Mouse (Mus musculus): ENCODE measurements around the gene Agap1. TPM values are rescaled to one million over a fixed set of nuclear protein-coding genes. Genes with fewer than 3 reads are reported as not detected.

Agap1 gene
- polyA plus RNA-seq, 1 experiment: 30.0 TPM

DNA sequence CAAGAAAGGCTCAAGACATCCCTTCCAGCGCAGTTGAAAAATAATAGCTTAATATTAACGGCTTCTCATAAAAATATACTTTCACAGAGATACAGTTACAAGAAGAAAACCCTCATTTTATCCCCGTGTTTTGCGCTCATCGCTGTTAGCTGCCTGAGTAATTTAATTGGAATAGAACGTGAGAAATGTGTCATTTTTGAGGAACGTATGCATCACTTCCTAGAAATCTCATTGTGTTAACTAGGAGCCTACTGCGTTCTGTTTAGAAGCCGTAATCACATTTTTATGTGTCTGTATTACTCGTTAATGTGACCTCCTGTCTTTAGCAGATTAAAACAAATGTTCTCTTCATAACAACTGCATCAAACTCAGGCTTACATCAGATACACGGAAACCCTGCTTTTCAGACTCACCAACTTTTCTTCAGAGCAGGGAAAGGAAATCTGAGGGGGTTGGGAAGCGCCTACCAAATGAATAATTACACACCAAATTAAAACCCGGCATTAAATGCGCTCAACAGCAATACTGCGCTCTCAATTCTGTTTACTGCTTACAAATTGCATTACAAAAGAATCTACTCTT lies 487.9 kb downstream of the Agap1 start:
- peaks cover 7% of the 10 kb centered on the region for H3K4me1 ChIP-seq (ENCODE audit: control insufficient read depth, insufficient read depth, low read length)
- no peak overlapping the region for H3K27ac ChIP-seq (ENCODE audit: insufficient read depth, low read depth, low read length)
- 5% methylated on average over 15 of the region's 15 CpGs for WGBS
- TF ChIP-seq POLR2A (IDR thresholded peaks at IDR 0.05; ENCODE audit: insufficient read depth, low read depth, low read length) (no peak), CTCF (IDR thresholded peaks at IDR 0.05; ENCODE audit: insufficient read depth, low read depth, low read length) (no peak)
- no peak overlapping the region for H3K4me3 ChIP-seq (ENCODE audit: insufficient read depth, low read depth, low read length)

DNA sequence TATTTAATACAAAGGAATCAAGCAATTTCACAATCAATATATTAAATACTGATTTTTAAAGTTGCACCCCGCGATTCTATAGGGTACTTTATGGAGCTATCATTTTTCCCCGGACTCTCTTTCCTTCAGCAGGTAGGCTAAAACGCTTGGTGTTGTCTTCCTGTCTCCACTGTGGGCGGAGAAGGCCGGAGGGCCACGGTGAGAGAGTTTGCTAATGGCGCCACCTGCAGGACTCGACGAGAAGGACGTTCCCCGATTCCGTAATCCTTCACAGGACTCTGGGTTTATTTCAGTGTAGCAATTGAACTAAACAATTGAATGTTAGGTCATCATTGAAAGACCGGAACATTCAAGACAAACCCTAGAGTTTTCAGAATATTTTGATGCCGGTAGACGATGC lies 488.6 kb downstream of the Agap1 start:
- WGBS: 2% methylated on average over 16 of the region's 16 CpGs
- no peak overlapping the region for H3K4me3 ChIP-seq (ENCODE audit: insufficient read depth, low read depth, low read length)
- H3K27ac ChIP-seq (ENCODE audit: insufficient read depth, low read depth, low read length): no peak overlapping the region
- H3K4me1 ChIP-seq (ENCODE audit: control insufficient read depth, insufficient read depth, low read length): peaks cover 7% of the 10 kb centered on the region
- TF ChIP-seq CTCF (IDR thresholded peaks at IDR 0.05; ENCODE audit: insufficient read depth, low read depth, low read length) (peak; percentile 58; the same call in 1 of the 2 replicates), POLR2A (IDR thresholded peaks at IDR 0.05; ENCODE audit: insufficient read depth, low read depth, low read length) (no peak)
